Mouse (Mus musculus): ENCODE results near the gene Tial1. TPM values are rescaled to one million over a fixed set of nuclear protein-coding genes. Genes with fewer than 3 reads are reported as not detected.

Tial1 gene
- polyA plus RNA-seq, 1 experiment from 2014 or later, result 22.2 TPM

Small RNAs within 50 kb of the gene (microRNA-seq; reads per million reads assigned to microRNA genes)
- not detected for gene Gm24365

Other genes starting within 250 kb of the Tial1 start
- gene Armc5, start 224.4 kb downstream of the Tial1 start, polyA plus RNA-seq (2015; fragmentation: Nextera tagmentation; extraction: Ambion mirVana), result 19.7 and 21.7 TPM in 2 replicates
- gene 9130023H24Rik, start 223.7 kb downstream of the Tial1 start, polyA plus RNA-seq (2015; fragmentation: Nextera tagmentation; extraction: Ambion mirVana), result 8.7 and 8.8 TPM in 2 replicates
- gene Tgfb1i1, start 214.9 kb downstream of the Tial1 start, polyA plus RNA-seq (2015; fragmentation: Nextera tagmentation; extraction: Ambion mirVana), result 104 and 111 TPM in 2 replicates
- gene Slc5a2, start 196.1 kb downstream of the Tial1 start, polyA plus RNA-seq (2015; fragmentation: Nextera tagmentation; extraction: Ambion mirVana), result 15.0 and 15.6 TPM in 2 replicates
- 34.2 and 39.0 TPM in 2 replicates for gene BC017158, start 163.5 kb downstream of the Tial1 start, polyA plus RNA-seq (2015; fragmentation: Nextera tagmentation; extraction: Ambion mirVana)
- 7.7 and 7.8 TPM in 2 replicates for gene Rgs10, start 43.0 kb downstream of the Tial1 start, polyA plus RNA-seq (2015; fragmentation: Nextera tagmentation; extraction: Ambion mirVana)
- gene Bag3, start 61.9 kb upstream of the Tial1 start, polyA plus RNA-seq (2015; fragmentation: Nextera tagmentation; extraction: Ambion mirVana), result 11.7 and 15.8 TPM in 2 replicates
- 24.5 and 25.9 TPM in 2 replicates for gene Inpp5f, start 149.6 kb upstream of the Tial1 start, polyA plus RNA-seq (2015; fragmentation: Nextera tagmentation; extraction: Ambion mirVana)

All from kidney, embryonic 16.5 days (tissue).